Mouse (Mus musculus) kidney, adult 2 months (tissue): ENCODE measurements around the gene Snapc1. TPM values are rescaled to one million over a fixed set of nuclear protein-coding genes. Genes with fewer than 3 reads are reported as not detected.

Source experiments
- DNase-seq: peaks from one replicate; pipeline ENCODE4 v3.0.0; 2021
- H3K27ac ChIP-seq: fragments of 200-500 bp; 2 replicates; pipeline ENCODE4 v1.5.1; 2012; ENCODE audit warnings: low read depth, low read length, control low read depth, inconsistent platforms; ENCODE audit not compliant: insufficient read depth
- H3K27me3 ChIP-seq: fragments of 200-500 bp; replicated peaks from 2 replicates; pipeline ENCODE4 v1.6.1; 2012; ENCODE audit warnings: mild to moderate bottlenecking, moderate library complexity, low read length, inconsistent platforms; ENCODE audit not compliant: control insufficient read depth, insufficient read depth
- H3K36me3 ChIP-seq: fragments of 200-500 bp; 2 replicates; pipeline ENCODE4 v1.6.1; 2012; ENCODE audit warnings: mild to moderate bottlenecking, moderate library complexity, low read length, inconsistent platforms; ENCODE audit not compliant: control insufficient read depth, insufficient read depth
- H3K4me1 ChIP-seq: fragments of 200-500 bp; 2 replicates; pipeline ENCODE4 v1.6.1; 2011; ENCODE audit warnings: low read length; ENCODE audit not compliant: control insufficient read depth, insufficient read depth
- H3K4me3 ChIP-seq: fragments of 200-500 bp; 2 replicates; pipeline ENCODE4 v1.5.1; 2011; ENCODE audit warnings: mild to moderate bottlenecking, low read depth, low read length, control low read depth; ENCODE audit not compliant: insufficient read depth
- CTCF ChIP-seq: fragments of 200-500 bp; conservative IDR thresholded peaks from 2 replicates; pipeline ENCODE4 v1.5.1; 2011; ENCODE audit warnings: low read depth, mild to moderate bottlenecking, control low read depth, low read length, moderate library complexity, mixed read lengths; ENCODE audit not compliant: insufficient read depth, insufficient read length
- POLR2A ChIP-seq: fragments of 200-500 bp; IDR thresholded peaks from one replicate; pipeline ENCODE4 v1.6.1; 2011; ENCODE audit warnings: low read depth, low read length, control low read depth
- WGBS: fragments of 180-500 bp; shearing (Covaris S2); methylation state at CpG from one replicate; pipeline ENCODE4 v1.1.7; 2018; 5-methylcytosine and 5-hydroxymethylcytosine counted together
- polyA plus RNA-seq: library from polyadenylated mRNA; depleted of rRNA; stranded (reverse); fragments of >200 nt; gene quantifications from 2 replicates; pipeline ENCODE4 v1.2.3, GENCODE M21; 2012

Gene Snapc1
- polyA plus RNA-seq, 1 experiment: 9.2 TPM

GRCm38 (mm10) chr12:73969142-73969541 is 4.9 kb downstream of the Snapc1 start:
- no peak for TF ChIP-seq POLR2A
- no peak for TF ChIP-seq CTCF
- 96% methylated on average over 8 of the region's 8 CpGs for WGBS

GRCm38 (mm10) chr12:73974584-73974983 is 10.3 kb downstream of the Snapc1 start:
- Histone ChIP-seq H3K27me3 (no peaks in the 10 kb centered on the region), H3K27ac (no peak overlapping the region), H3K36me3 (peaks cover 14% of the 10 kb centered on the region), H3K4me3 (no peak overlapping the region), H3K4me1 (peaks cover 15% of the 10 kb centered on the region)
- DNase-seq: no peak
- WGBS: 88% methylated on average over 6 of the region's 6 CpGs
- TF ChIP-seq POLR2A: no peak
- TF ChIP-seq CTCF: no peak

More at GRCm38 (mm10) chr12:73969142-73969541, 4.9 kb downstream of the Snapc1 start:
- H3K4me3 ChIP-seq: no peak overlapping the region
- H3K27ac ChIP-seq: no peak overlapping the region
- peaks cover 11% of the 10 kb centered on the region for H3K36me3 ChIP-seq
- H3K4me1 ChIP-seq: peaks cover 3% of the 10 kb centered on the region; the same call in 1 of the 2 replicates
- no peak for DNase-seq
- no peaks in the 10 kb centered on the region for H3K27me3 ChIP-seq

- peaks cover 3% of the 10 kb centered on the region for H3K36me3 ChIP-seq
- 29% methylated on average over 3 of the region's 3 CpGs for WGBS
Observed at GRCm38 (mm10) chr12:73978144-73978543, 13.9 kb downstream of the Snapc1 start.

GRCm38 (mm10) chr12:73979667-73980066 is 15.4 kb downstream of the Snapc1 start:
- H3K36me3 ChIP-seq: peaks cover 3% of the 10 kb centered on the region
- TF ChIP-seq POLR2A (no peak), CTCF (no peak)
- no peaks in the 10 kb centered on the region for H3K27me3 ChIP-seq
- WGBS: 76% methylated on average over 5 of the region's 5 CpGs
- DNase-seq: peak; percentile 17
- peaks cover 18% of the 10 kb centered on the region for H3K4me1 ChIP-seq
- H3K27ac ChIP-seq: no peak overlapping the region; the same call in 1 of the 2 replicates
- H3K4me3 ChIP-seq: no peak overlapping the region

More at GRCm38 (mm10) chr12:73978144-73978543, 13.9 kb downstream of the Snapc1 start:
- peak; percentile 92 for DNase-seq
- peak overlapping the region; percentile 18 for H3K27ac ChIP-seq
- H3K4me3 ChIP-seq: no peak overlapping the region
- TF ChIP-seq POLR2A: no peak
- no peak for TF ChIP-seq CTCF
- H3K4me1 ChIP-seq: peaks cover 18% of the 10 kb centered on the region
- no peaks in the 10 kb centered on the region for H3K27me3 ChIP-seq

GRCm38 (mm10) chr12:73982533-73982932 is 18.3 kb downstream of the Snapc1 start:
- H3K27me3 ChIP-seq: no peaks in the 10 kb centered on the region
- H3K36me3 ChIP-seq: no peaks in the 10 kb centered on the region
- peak; percentile 88 for DNase-seq
- no peak overlapping the region for H3K4me3 ChIP-seq
- peaks cover 16% of the 10 kb centered on the region for H3K4me1 ChIP-seq
- TF ChIP-seq POLR2A: no peak
- TF ChIP-seq CTCF: no peak
- WGBS: 17% methylated on average over 14 of the region's 14 CpGs
- no peak overlapping the region for H3K27ac ChIP-seq

GRCm38 (mm10) chr12:73986299-73986698 is 22.0 kb downstream of the Snapc1 start:
- no peak overlapping the region for H3K27ac ChIP-seq
- no peaks in the 10 kb centered on the region for H3K36me3 ChIP-seq
- no peak overlapping the region for H3K4me3 ChIP-seq
- DNase-seq: peak; percentile 82
- no peaks in the 10 kb centered on the region for H3K27me3 ChIP-seq
- 59% methylated on average over 7 of the region's 7 CpGs for WGBS
- no peak for TF ChIP-seq POLR2A
- TF ChIP-seq CTCF: no peak
- no peaks in the 10 kb centered on the region for H3K4me1 ChIP-seq

GRCm38 (mm10) chr12:73988393-73989008 is 24.2 kb downstream of the Snapc1 start:
- TF ChIP-seq CTCF (no peak), POLR2A (no peak)
- WGBS: 78% methylated on average over 4 of the region's 4 CpGs
- Histone ChIP-seq H3K27me3 (no peaks in the 10 kb centered on the region), H3K36me3 (no peaks in the 10 kb centered on the region), H3K4me1 (no peaks in the 10 kb centered on the region), H3K27ac (no peak overlapping the region), H3K4me3 (no peak overlapping the region)
- DNase-seq: no peak

GRCm38 (mm10) chr12:73989594-73989993 is 25.3 kb downstream of the Snapc1 start:
- H3K36me3 ChIP-seq: no peaks in the 10 kb centered on the region
- peak; percentile 62 for DNase-seq
- no peaks in the 10 kb centered on the region for H3K4me1 ChIP-seq
- TF ChIP-seq CTCF (peak; percentile 73), POLR2A (no peak)
- no peaks in the 10 kb centered on the region for H3K27me3 ChIP-seq
- H3K27ac ChIP-seq: no peak overlapping the region
- H3K4me3 ChIP-seq: no peak overlapping the region
